Mouse (Mus musculus): Measurements from ENCODE around the gene Nhlrc4.
A peak's percentile ranks its signal among the peaks of the same experiment; 100 is the strongest.

The Nhlrc4 gene

GRCm38 (mm10) chr17:25944366-25945163, at the start of gene Nhlrc4, which contains the start of gene Pigq:
Nhlrc4 (minus strand) TSS chr17:25944961.
Pigq (minus strand) TSS chr17:25944936.
- DNase-seq = no peak

- no peak for DNase-seq
Observed at GRCm38 (mm10) chr17:25993489-25993888, 48.7 kb upstream of the Nhlrc4 start.

GRCm38 (mm10) chr17:25992274-25992673, 47.5 kb upstream of the Nhlrc4 start:
- DNase-seq = no peak

GRCm38 (mm10) chr17:25990331-25990730, 45.6 kb upstream of the Nhlrc4 start:
- DNase-seq = no peak

GRCm38 (mm10) chr17:25985306-25986294, 40.8 kb upstream of the Nhlrc4 start, which contains the start of gene Capn15:
Capn15 (minus strand) TSS chr17:25985796.
- peak; percentile 93 to 96 for DNase-seq

GRCm38 (mm10) chr17:25984556-25985305, 40.0 kb upstream of the Nhlrc4 start:
- no peak for DNase-seq

- no peak for DNase-seq
Observed at GRCm38 (mm10) chr17:25984066-25984465, 39.3 kb upstream of the Nhlrc4 start.

GRCm38 (mm10) chr17:25982913-25983312, 38.2 kb upstream of the Nhlrc4 start:
- DNase-seq = no peak

GRCm38 (mm10) chr17:25980854-25981253, 36.1 kb upstream of the Nhlrc4 start:
- DNase-seq = no peak

GRCm38 (mm10) chr17:25979829-25980738, 35.3 kb upstream of the Nhlrc4 start:
- peak in 1 of 2 experiments; percentile 34 for DNase-seq

GRCm38 (mm10) chr17:25970954-25971707, 26.4 kb upstream of the Nhlrc4 start:
- DNase-seq = no peak

GRCm38 (mm10) chr17:25970448-25970847, 25.7 kb upstream of the Nhlrc4 start:
- DNase-seq = no peak

GRCm38 (mm10) chr17:25968176-25968575, 23.4 kb upstream of the Nhlrc4 start:
- peak; percentile 26 to 55 for DNase-seq

- peak; percentile 28 to 41 for DNase-seq
Observed at GRCm38 (mm10) chr17:25967652-25968051, 22.9 kb upstream of the Nhlrc4 start.

- DNase-seq = no peak
Observed at GRCm38 (mm10) chr17:25964271-25964670, 19.5 kb upstream of the Nhlrc4 start.

GRCm38 (mm10) chr17:25962413-25962905, 17.7 kb upstream of the Nhlrc4 start:
- DNase-seq = no peak

GRCm38 (mm10) chr17:25961566-25961965, 16.8 kb upstream of the Nhlrc4 start:
- no peak for DNase-seq

GRCm38 (mm10) chr17:25959630-25960467, 15.1 kb upstream of the Nhlrc4 start:
- no peak for DNase-seq

- no peak for DNase-seq
Observed at GRCm38 (mm10) chr17:25958771-25959494, 14.2 kb upstream of the Nhlrc4 start.

Data from kidney, postnatal 4 days (tissue).